Mouse (Mus musculus): ENCODE data around the gene Rpl9-ps1.

Gene Rpl9-ps1

DNA sequence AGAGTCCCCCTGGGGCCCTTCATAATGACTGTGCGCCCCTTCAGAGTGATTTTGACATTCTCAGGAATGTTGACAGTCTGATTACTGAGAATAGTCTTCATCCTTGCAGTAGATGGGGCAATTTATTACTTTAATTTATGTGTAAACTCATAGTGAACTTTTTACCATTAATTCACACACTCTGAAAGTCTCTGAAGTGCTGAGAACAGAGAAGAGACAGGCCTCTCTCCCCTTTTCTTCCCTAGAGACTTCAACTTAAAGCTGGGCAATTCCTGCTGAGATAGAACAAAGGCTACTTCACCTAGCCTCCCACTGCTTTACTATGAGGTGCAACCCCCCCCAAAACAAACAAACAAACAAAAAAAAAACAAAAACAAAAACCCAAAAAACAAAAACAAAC lies at the start of gene Rpl9-ps1:
Gene Rpl9-ps1 (minus strand): TSS at position 101 of the 400 bp plus-strand sequence.
- ATAC-seq (ENCODE audit: low TSS enrichment): no peak

DNA sequence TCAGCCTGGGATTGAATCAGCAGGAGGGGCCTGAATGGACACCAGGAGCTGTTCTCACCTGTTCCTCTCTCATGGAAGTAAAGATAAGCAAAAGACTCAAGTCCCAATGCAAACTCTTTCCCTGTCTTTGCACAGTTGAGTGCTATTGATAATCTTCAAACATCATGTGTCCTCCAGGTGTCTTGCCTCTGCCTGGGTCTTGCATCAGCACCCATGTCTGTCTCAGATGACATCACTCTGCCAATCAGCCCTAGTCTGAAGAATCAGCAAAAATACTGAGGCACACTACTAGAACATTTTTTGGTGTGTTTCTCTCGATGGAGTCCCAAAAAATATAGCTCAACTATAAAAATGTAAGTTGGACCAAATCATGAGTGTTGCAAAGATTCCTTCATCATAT lies 46.6 kb upstream of the Rpl9-ps1 start:
- no peak for ATAC-seq (ENCODE audit: low TSS enrichment)

DNA sequence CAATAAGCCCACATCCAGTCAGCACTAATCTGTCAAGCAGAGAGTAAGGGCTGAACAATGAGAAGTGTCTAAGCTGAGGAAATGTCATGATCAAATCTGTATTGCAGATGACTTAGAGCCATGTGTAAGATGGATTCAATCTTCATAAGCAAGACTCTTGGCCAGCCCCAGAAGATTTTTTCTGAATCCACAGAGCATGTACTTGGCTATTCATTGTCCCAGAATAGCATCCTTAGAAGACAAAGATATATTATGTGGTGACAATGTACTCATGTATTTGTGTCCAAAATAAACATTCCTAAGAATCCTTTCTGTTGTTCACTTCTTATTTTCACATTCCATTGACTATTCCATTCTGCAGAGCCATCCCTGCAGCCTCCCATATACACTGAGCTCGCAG lies 44.5 kb upstream of the Rpl9-ps1 start:
- ATAC-seq (ENCODE audit: low TSS enrichment): no peak

DNA sequence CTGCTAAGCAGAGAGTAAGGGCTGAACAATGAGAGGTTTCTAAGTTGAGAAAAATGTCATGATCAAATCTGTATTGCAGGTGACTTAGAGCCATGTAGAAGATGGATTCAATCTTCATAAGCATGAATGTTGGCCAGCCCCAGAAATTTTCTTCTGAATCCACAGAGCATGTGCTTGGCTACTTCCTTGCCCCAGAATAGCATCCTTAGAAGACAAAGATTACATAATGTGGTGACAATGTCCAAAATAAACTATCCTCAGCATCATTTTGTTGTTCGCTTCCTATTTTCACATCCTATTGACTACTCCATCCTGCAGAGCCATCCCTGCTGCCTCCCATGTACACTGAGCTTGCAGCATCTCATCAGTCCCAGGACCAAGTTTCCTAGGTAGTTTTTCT lies 30.2 kb upstream of the Rpl9-ps1 start:
- ATAC-seq (ENCODE audit: low TSS enrichment): peak; percentile 52; the same call in 1 of the 2 replicates

DNA sequence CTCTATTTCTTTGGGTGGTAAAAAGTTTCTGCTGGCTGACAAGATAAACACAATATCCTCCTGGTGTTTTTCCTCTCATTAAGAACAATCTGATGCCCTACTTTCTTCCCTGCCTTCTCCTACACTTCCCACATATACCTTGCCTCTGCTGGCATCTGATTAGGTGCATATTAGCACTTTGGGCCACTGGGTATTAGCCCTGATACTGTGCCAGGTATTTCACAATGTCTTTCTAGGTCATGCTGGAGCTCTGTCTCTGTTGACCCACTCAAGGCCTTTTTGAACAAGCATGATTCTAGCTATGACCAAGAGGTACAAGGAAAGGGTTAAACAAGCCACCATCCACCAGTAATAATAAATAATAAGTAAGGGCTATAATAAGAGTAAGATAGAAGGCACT lies 26.3 kb upstream of the Rpl9-ps1 start:
- ATAC-seq (ENCODE audit: low TSS enrichment): no peak

DNA sequence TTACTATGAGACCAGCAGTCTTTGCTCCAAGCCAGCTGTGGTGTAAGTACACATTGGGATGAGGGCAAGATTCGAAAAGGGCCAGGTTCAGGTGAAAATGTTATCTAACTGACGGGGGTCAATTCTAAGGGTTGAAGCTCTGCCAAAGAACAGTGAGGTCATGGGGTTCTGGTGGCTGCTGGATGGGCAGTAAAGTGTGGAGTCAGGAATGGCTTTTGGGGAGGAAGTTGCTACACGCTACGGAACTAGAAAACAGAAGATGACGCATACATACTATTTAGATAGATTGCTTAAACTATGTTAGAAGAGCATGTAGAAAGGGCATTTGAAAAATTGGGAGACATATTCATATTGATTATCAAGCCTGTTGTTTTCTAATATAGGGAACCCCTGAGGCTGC lies 18.1 kb upstream of the Rpl9-ps1 start:
- no peak for ATAC-seq (ENCODE audit: low TSS enrichment)

DNA sequence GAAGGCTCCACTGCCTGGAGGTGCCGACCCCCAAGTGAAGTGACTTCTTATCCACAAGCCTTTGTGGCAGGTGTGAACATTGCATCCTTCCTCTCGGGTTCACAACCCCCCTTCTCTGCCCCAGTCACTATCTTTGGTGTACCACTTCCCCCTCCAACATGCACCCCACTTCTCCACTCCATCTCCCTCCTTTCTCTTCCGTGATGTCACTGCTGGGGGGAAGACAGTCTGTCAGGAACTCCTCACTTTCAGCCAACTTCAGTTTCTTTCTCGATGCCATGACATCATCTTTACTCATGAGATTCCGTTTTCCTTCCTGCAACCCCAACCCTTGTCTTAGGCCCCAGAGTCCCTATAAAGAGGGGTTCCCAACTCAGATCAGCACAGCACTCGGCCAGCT lies 16.8 kb upstream of the Rpl9-ps1 start, which contains the start of gene Ccl4:
Gene Ccl4 (plus strand): TSS at position 381 of the 400 bp plus-strand sequence.
- ATAC-seq (ENCODE audit: low TSS enrichment): no peak

DNA sequence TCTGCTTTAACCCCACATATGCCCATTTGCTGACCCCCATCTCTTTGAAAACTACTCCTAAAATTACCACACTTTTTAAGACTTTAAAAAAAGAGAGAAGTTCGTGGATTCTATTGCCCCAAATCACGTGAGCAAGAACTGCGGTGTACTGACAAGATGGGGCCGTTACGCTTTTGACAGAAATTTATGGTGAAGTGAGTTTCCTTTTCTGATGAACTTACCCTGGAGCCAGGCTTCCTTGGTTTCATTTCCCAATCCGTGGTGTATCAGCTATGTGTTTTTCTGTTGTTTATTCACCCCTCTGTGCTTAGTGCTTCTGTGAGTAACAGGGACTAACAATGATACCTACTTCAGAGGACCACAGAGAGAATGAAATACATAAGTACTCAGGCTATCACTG lies 13.4 kb upstream of the Rpl9-ps1 start:
- ATAC-seq (ENCODE audit: low TSS enrichment): no peak

DNA sequence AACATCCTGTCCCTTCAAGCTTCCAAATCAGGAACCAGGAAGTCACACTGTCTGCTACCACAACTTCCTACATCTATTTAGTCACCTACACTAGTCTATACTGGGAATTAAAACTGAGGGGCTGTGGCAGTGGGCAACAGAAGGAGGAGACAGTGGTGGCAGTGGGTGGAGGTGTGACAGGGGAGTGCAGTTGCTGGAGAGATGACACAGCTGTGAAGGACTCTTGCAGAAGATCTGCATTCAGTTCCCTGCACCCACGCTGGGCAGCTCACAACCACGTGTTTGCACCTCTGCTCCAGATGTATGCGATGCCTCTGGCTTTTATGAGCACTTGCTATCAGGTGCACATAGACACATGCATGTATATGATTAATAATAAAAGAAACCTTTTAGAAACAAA lies 12.1 kb upstream of the Rpl9-ps1 start:
- no peak for ATAC-seq (ENCODE audit: low TSS enrichment)

DNA sequence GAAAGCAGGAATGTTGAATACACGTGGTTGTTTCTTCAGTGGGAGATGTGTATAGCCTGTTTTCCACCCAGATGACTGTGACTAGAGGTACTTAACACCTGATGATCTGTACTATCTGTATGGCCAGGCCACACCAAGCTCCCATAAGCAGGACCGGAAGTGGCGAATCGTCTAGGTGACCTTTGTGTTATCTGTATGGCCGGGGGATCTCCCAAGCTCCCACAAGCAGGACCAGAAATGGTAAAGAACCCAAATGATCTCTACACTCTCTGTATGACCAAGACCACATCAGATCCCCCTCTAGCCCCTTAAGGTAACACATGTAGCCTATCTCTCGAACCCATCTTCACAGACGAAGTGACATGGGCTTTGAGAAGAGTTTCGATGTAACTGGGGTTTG lies 9.2 kb upstream of the Rpl9-ps1 start:
- no peak for ATAC-seq (ENCODE audit: low TSS enrichment)

DNA sequence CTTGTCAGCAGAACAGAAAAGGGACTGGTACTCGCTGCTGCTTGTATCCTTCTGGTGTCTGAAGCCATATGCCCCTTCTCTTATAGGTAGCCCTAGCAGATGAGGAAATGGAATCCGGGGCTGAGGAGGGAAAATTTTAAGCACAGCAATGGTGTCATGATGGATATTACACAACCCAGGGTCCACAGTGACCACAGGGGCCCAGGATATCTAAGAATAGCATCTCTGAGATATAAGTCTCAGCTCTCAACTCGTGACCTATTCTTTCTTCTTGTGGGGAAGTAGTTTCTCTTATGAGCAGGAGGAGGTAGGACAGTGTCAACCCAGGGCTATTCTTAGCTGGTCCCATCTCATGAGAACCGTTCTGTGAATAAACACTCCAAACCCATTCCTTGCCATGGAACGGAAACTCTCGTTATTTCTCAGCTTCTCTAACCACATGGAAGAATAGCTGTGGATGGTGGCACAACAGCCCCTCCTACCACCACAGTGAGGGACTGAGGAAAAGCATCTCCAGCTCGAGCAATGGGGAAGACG lies 4.0 kb upstream of the Rpl9-ps1 start, which contains the start of gene Ccl3:
Gene Ccl3 (minus strand): TSS at position 51 of the 537 bp plus-strand sequence.
- no peak for ATAC-seq (ENCODE audit: low TSS enrichment)

DNA sequence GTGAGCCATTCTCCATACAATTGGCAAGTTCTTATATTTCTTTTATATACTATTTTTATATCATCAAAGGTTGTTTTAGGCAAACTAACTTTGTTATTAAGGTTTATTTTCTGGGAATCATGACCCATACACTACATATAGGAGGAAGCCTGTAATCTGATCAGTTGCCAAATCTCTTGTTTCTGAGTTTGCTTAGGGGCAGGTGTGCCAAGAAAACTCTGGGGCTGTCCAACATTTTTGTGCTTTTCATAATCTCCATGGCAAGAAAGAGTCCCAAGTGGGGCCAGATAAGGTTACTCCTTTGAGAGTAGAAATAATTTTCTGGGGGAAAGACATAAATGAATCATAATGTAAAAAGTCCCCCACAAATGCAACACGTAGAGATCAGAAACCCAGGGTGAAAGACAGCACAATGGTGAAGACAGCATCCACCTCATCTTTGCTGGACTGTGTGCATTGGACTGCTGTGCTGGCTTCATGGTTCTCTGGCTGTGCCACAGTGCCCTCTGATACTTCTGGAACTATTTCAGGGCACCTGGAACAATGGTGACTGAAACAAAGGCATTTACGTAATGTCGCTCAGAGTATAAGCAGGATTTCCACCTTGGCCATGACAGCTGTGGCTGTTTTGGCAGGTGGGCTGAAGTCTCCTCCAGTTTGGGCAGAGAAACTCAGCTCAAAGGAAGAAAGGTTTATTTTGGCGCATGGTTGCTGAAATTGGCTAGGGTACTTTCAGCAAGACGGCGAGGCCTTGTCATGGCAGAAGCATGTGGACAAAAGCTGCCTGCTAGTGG lies 1.1 kb upstream of the Rpl9-ps1 start:
- ATAC-seq (ENCODE audit: low TSS enrichment): no peak

DNA sequence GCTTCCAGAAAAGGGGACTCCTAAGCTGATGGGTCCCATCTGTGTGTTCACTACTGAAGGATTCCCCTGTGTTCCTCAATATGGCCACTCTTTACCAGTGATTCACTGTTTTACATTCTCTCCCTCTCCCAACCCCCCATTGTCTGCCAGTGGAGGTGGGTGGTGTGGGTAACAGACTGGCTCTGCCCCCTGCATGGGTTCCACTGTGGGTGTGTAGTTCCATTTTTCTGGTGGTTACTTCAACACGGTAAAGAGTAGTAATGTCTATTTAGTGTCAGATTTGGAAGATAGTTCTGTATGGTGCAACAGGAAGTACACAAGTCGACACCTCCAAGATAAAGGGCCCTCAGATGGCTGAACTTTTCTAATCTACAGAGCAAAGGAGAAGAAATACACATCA lies 4.2 kb downstream of the Rpl9-ps1 start:
- no peak for ATAC-seq (ENCODE audit: low TSS enrichment)

DNA sequence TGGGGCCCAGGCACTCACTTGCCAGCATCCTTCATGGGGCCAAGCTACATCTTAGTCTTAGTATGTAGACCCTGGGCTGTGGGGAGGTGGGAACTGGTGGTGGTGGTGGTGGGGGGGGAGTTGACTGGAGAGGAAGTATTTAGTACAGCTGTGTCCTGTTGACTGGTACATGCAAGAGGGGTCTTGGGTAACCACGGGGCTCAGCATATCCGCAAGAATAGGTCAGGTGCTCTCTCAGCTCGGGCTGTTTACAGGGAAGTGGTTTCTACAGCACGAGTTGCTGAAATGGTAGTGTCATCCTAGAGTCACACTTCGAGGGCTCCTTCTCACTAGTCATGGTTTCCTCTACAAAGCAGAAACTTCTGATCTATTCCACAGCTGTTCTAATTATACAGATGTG lies 5.3 kb downstream of the Rpl9-ps1 start:
- ATAC-seq (ENCODE audit: low TSS enrichment): no peak

DNA sequence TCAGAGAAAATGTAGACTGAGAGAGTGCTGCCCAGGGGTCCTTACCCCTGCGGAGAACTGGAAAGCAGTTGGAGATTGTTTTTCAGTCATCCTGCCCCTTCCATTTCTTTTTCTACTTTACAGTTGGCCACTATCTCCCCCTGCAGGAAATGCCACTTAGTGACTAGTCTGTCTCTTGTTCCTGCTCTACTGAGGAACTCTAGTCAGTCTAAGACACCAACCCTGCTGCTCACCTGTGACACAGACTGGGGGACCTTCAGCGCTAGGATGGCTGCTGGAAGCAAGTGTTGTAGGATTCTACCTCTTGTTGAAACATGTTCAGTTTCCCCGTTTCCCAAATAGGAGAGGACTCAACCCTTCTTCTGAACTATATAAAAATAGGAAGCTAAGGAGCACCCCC lies 5.9 kb downstream of the Rpl9-ps1 start:
- ATAC-seq (ENCODE audit: low TSS enrichment): no peak

DNA sequence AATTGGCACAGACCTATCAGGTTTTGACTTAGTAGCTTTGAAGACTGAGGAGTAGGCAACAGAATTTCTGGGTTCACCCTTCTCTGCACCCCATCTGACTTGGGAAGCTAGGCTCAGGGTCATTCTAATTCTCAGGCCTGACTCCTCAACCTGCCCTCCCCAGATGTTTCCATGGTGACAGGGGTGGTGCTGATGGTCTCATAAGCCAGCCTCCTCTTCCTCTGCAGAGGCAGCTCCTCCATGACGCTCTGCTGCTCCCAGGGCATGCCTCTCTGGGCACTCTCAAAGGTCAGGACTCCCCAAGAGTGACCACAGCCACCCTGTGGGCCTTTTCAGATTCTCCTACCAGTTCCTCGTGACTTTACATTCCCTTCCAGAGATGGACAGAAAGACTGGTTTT lies 6.5 kb downstream of the Rpl9-ps1 start:
- no peak for ATAC-seq (ENCODE audit: low TSS enrichment)

DNA sequence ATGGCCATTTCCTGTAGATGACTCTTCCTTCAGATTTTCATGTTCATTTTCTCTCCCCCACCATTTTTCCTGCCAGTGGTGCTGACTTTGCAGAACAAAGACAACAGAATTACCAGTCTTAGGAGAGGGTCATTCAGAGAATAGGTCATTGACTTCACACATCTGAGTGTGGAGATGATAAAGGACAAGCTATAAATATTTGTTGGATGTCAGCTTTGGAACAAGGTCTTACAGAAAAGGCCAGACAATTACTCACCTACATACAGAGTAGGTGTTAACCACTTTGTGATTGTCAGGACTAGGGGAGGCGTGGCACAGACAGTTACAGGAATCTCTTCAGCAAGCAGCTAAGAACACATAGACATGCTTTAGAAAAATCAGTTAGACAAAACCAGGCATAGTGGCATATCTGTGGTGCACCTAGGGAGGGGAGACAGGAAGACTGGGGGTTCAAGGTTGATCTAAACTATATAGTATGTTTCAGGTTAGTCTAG lies 8.6 kb downstream of the Rpl9-ps1 start:
- ATAC-seq (ENCODE audit: low TSS enrichment): no peak

DNA sequence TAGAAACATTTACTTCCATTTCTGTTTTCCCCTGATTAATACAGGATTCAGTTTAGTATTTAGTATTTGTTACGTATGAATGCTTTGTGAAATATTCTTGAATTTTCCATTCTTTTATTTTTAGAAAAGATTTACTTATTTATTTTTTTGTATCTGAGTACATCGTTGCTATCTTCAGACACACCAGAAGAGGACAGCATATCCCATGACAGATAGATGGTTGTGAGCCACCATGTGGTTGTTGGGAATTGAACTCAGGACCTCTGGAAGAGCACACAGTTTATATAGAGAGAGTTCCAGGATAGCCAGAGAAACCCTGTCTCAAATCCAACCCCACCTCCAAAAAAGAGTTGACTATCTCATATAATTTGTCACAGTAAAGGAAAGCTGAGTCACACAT lies 10.5 kb downstream of the Rpl9-ps1 start:
- ATAC-seq (ENCODE audit: low TSS enrichment): no peak

DNA sequence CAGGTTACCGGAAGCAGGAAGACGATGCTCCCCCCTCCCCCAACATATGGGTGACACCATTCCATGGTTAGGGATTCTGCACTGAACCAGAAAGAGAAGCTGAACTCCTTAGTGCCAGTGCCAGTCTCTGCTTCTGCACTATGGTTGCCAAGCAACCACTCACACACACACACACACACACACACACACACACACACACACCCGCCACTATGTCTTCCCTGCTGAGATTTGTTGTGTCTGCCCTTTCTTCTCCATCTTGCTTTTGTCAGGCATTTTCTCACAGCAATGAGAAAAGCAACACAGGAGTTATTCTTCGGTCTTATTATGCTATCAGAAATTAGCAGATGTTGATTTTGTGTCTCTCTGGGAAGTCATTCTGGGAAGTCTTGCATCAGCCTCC lies 11.0 kb downstream of the Rpl9-ps1 start:
- no peak for ATAC-seq (ENCODE audit: low TSS enrichment)

DNA sequence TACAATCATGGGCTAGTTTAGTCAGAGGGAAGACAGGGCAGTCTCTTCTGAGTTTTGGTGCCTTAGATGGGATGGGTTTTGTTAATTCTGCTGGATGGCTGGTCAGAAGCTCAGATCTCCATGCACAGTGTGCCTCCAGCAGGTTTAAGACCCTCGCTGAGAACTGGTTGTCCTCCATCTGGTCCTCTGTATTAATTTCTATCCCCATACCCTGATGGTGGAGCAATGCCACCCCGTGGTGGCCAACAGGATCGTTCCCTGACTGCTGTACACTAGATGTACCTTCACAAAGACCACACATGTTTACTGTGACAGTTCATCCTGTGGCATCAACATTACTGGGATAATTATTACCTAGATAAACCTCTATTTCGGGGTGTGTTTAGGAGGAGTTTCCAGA lies 12.7 kb downstream of the Rpl9-ps1 start:
- no peak for ATAC-seq (ENCODE audit: low TSS enrichment)

DNA sequence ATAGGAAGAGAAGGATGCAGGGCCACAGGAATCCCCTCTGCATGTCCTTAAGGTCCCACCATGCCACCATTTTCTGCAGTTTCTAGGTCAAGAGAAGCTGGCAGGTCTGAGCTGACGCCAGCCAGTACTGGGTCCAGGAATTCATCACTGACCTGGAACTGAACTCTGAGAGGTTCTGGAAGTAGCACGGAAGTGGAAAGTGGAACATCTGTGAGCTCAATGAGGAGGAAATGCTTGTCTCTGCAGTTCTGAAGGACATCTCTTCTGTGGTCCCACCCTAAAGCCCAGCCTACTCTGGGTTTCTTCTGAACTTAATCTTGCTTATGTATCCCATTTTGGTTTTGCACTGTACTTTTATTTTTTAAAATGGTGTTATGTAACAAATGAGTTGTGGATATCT lies 14.4 kb downstream of the Rpl9-ps1 start:
- no peak for ATAC-seq (ENCODE audit: low TSS enrichment)

DNA sequence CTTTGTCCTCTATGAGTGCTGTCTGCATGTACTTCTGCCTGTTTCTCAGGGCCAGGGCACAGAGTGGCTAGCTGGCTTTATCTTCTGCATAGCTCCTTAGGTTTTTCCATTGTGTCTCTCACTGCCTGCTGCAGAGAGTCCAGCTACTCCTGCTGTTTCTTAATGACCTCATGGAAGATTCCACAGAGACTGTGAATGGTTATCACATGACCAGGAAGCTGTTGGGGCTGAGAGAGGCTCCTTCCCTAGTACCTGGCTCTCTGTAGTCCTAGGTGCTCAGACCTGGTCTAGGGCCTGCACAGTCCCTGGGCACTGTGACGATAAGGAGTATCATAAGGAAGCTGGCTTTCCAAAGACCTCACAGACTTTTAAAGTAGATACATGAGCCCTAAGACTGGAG lies 14.8 kb downstream of the Rpl9-ps1 start:
- no peak for ATAC-seq (ENCODE audit: low TSS enrichment)

DNA sequence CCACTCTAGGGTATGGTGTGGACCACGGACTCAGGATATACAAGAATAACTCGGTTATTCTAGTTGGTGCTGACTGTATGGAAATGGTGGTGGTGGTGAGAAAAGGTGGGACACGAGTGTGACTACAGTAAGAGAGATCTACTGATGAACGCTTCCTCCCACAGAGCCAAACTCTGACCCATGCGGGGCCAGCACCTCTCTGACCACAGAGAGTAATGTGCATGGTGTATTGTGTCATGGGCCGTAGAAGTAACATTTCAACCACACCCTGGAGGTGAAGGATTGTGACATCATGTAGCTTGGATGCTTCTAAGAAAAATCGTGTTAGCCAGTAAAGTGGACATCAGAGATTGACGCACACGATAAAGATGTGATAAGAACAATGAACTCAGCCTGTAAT lies 16.6 kb downstream of the Rpl9-ps1 start:
- no peak for ATAC-seq (ENCODE audit: low TSS enrichment)

DNA sequence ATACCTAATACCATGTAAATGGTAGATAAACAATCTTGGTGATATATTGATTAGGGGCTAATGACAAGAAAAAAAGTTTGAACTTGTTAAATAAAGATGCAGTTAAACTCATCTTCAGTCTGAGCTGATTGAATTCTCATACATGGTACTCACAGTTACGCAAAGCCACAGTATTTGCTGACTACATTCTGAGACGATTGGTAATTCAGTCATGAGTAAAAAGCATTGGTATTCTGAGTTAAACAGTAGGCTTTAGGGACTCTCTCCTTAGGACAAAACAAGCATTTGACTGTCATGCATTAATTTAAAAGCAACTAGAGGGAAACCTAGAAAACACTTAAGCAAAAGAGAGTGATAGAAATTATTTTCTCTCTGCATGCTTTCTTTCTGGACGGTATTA lies 21.8 kb downstream of the Rpl9-ps1 start:
- ATAC-seq (ENCODE audit: low TSS enrichment): no peak
